Mouse (Mus musculus) frontal cortex, postnatal 14 days (tissue): ENCODE measurements around the gene Taar7f.
"Not testable (repeated sequence)": the region's sequence is repeated elsewhere in the genome, so short reads cannot be mapped to it uniquely, and the experiment has no call there.

Experiments
- DNase-seq, 2 experiments: peaks; one replicate each; pipeline ENCODE4 v3.0.0; 2022; ENCODE audit warnings: low spot score in 2 of 2

Taar7f gene

GRCm38 (mm10) chr10:24049210-24049609 is at the start of gene Taar7f:
TSS of gene Taar7f (plus strand) at chr10:24049510.
- DNase-seq = no peak

- DNase-seq = no peak
These were observed 49.7 kb upstream of the Taar7f start, which contains the start of gene Taar7b for GRCm38 (mm10) chr10:23999639-24000038. TSS of gene Taar7b (plus strand) at chr10:23999939.

- no peak for DNase-seq
These were observed 42.9 kb upstream of the Taar7f start for GRCm38 (mm10) chr10:24006442-24006841.

- no peak for DNase-seq
These were observed 42.3 kb upstream of the Taar7f start for GRCm38 (mm10) chr10:24007034-24007433.

- no peak for DNase-seq
These were observed 41.2 kb upstream of the Taar7f start for GRCm38 (mm10) chr10:24008143-24008542.

GRCm38 (mm10) chr10:24026922-24027321 is 22.4 kb upstream of the Taar7f start, which contains the start of gene Taar7d:
TSS of gene Taar7d (plus strand) at chr10:24027222.
- DNase-seq = no peak

GRCm38 (mm10) chr10:24031347-24031746 is 18.0 kb upstream of the Taar7f start:
- no peak for DNase-seq

GRCm38 (mm10) chr10:24037314-24037713 is 12.0 kb upstream of the Taar7f start, which contains the start of gene Taar7e:
TSS of gene Taar7e (plus strand) at chr10:24037614.
- DNase-seq = no peak

GRCm38 (mm10) chr10:24040120-24040869 is 9.0 kb upstream of the Taar7f start:
- no peak for DNase-seq

- no peak for DNase-seq
These were observed 2.7 kb downstream of the Taar7f start for GRCm38 (mm10) chr10:24052039-24052438.

GRCm38 (mm10) chr10:24058986-24059385 is 9.7 kb downstream of the Taar7f start:
- DNase-seq = no peak

- not testable (repeated sequence) for DNase-seq
These were observed 25.4 kb downstream of the Taar7f start for GRCm38 (mm10) chr10:24074751-24075150.

GRCm38 (mm10) chr10:24076200-24076599 is 26.9 kb downstream of the Taar7f start, which contains the start of gene Taar8a:
TSS of gene Taar8a (plus strand) at chr10:24076500.
- DNase-seq = not testable (repeated sequence)

- DNase-seq = peak in 1 of 2 experiments; percentile 17
These were observed 30.9 kb downstream of the Taar7f start for GRCm38 (mm10) chr10:24080166-24080565.

- DNase-seq = no peak
These were observed 36.6 kb downstream of the Taar7f start for GRCm38 (mm10) chr10:24085936-24086335.

- DNase-seq = no peak
These were observed 37.2 kb downstream of the Taar7f start for GRCm38 (mm10) chr10:24086555-24086954.

GRCm38 (mm10) chr10:24087168-24087567 is 37.9 kb downstream of the Taar7f start:
- no peak for DNase-seq

GRCm38 (mm10) chr10:24092194-24092593 is 42.9 kb downstream of the Taar7f start, which contains the start of gene Taar8b:
TSS of gene Taar8b (minus strand) at chr10:24092294.
- DNase-seq = no peak

GRCm38 (mm10) chr10:24097010-24097409 is 47.7 kb downstream of the Taar7f start:
- DNase-seq = not testable (repeated sequence)
